17 mouse cellular contexts compared by ENCODE assay signal in the genomic region with DNA sequence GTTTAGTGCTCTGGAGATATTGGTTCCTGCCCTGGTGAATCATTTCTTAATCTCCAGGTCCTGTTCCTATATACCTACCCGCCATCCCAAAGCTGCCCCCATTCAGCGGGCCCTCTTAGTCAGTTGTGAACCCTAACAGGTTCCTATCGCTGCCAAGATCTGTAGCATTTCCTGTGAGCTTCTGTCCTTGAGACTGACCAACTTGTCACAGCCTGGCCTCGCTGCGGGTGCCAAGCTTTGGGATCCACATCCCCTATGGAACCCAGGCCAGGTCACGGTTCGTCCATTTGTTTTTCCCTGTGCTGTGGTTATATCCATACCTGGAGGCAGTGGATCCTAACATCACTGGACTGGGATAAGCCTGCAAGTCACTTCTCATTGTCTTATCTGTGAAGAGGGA. TPM values are rescaled to one million over a fixed set of nuclear protein-coding genes. Genes with fewer than 3 reads are reported as not detected.
DNase-seq lines count a peak whose midpoint lies in the region; ATAC-seq and TF ChIP-seq lines count a peak whose summit lies in the region.
"Had no signal": no experiment of that assay in that cellular context is flagged by ENCODE, and none has a peak within 500 bp of the region (broad histone marks: within the 10 kb centered on the region; RNA-seq: fewer than 3 reads in every experiment).

No protein-coding gene starts in this region.

- WGBS in heart, embryonic 14.5 days, result 81% methylated on average over 7 of the region's 7 CpGs
- whole genome bisulfite sequencing in midbrain, embryonic 11.5 days, result 87% methylated on average over 7 of the region's 7 CpGs
- 90% methylated on average over 7 of the region's 7 CpGs for WGBS in midbrain, embryonic 14.5 days
- 65% methylated on average over 7 of the region's 7 CpGs for WGBS in intestine, embryonic 15.5 days
- WGBS in thymus, adult 2 months, result 93% methylated on average over 7 of the region's 7 CpGs
- WGBS in forebrain, embryonic 14.5 days, result 93% methylated on average over 7 of the region's 7 CpGs

- no peak for ATAC-seq in heart, embryonic 14.5 days (ENCODE audit: insufficient number of reproducible peaks, insufficient read depth, low FRiP score, low read depth)
- no peak for ATAC-seq in midbrain, embryonic 11.5 days (ENCODE audit: low FRiP score)
- no peak for ATAC-seq in midbrain, embryonic 14.5 days (ENCODE audit: low FRiP score, low TSS enrichment)
- ATAC-seq in intestine, embryonic 15.5 days, result no peak
- no peak for ATAC-seq in forebrain, embryonic 14.5 days
- ATAC-seq: forebrain, embryonic 16.5 days; liver, embryonic 12.5 days; midbrain, embryonic 16.5 days had no signal

- H3K27me3 ChIP-seq in heart, embryonic 14.5 days (ENCODE audit: control insufficient read depth, insufficient read depth, low read length), result no peaks in the 10 kb centered on the region
- H3K27me3 ChIP-seq in midbrain, embryonic 11.5 days (ENCODE audit: control insufficient read depth, insufficient read depth, low read length), result peaks cover 17% of the 10 kb centered on the region
- H3K27me3 ChIP-seq in midbrain, embryonic 14.5 days (ENCODE audit: control insufficient read depth, insufficient read depth, low read length), result 0 out of 2 replicates have a peak, but pooled peaks cover 6% of the 10 kb centered on the region
- no peaks in the 10 kb centered on the region for H3K27me3 ChIP-seq in intestine, embryonic 15.5 days (replicated peaks)
- no peaks in the 10 kb centered on the region for H3K27me3 ChIP-seq in thymus, adult 2 months (ENCODE audit: control insufficient read depth, insufficient read depth, low read length)
- peaks cover 4% of the 10 kb centered on the region; the same call in 1 of the 2 replicates for H3K27me3 ChIP-seq in forebrain, embryonic 14.5 days (replicated peaks; ENCODE audit: control insufficient read depth, insufficient read depth, low read length)
- H3K27me3 ChIP-seq: heart, embryonic 15.5 days; Patski had no signal

- H3K9me3 ChIP-seq in heart, embryonic 14.5 days (ENCODE audit: control insufficient read depth, low read length), result no peaks in the 10 kb centered on the region
- no peaks in the 10 kb centered on the region for H3K9me3 ChIP-seq in midbrain, embryonic 11.5 days (ENCODE audit: control insufficient read depth, low read length)
- no peaks in the 10 kb centered on the region for H3K9me3 ChIP-seq in midbrain, embryonic 14.5 days (ENCODE audit: control insufficient read depth, low read length)
- no peaks in the 10 kb centered on the region for H3K9me3 ChIP-seq in intestine, embryonic 15.5 days
- H3K9me3 ChIP-seq in forebrain, embryonic 14.5 days (replicated peaks; ENCODE audit: control insufficient read depth, low read length), result no peaks in the 10 kb centered on the region
- H3K9me3 ChIP-seq: heart, embryonic 15.5 days; liver, embryonic 12.5 days; neural tube, embryonic 12.5 days had no signal

- peaks cover 47 to 54% of the 10 kb centered on the region in 2 experiments for H3K4me1 ChIP-seq in heart, embryonic 14.5 days (ENCODE audit: control insufficient read depth in 2 of 2, insufficient read depth in 2 of 2, low read length in 2 of 2)
- H3K4me1 ChIP-seq in midbrain, embryonic 11.5 days (ENCODE audit: control insufficient read depth, insufficient read depth, low read length), result peaks cover 9% of the 10 kb centered on the region
- peaks cover 15% of the 10 kb centered on the region; the same call in 1 of the 2 replicates for H3K4me1 ChIP-seq in midbrain, embryonic 14.5 days (ENCODE audit: control insufficient read depth, insufficient read depth, low read length)
- H3K4me1 ChIP-seq in intestine, embryonic 15.5 days (replicated peaks), result peaks cover 67% of the 10 kb centered on the region
- H3K4me1 ChIP-seq in thymus, adult 2 months (replicated peaks; ENCODE audit: control insufficient read depth, insufficient read depth, low read length), result peaks cover 11% of the 10 kb centered on the region
- H3K4me1 ChIP-seq in forebrain, embryonic 14.5 days (ENCODE audit: control insufficient read depth, insufficient read depth, low read length), result peaks cover 6% of the 10 kb centered on the region

- no peak for TF ChIP-seq CTCF in thymus, adult 2 months (IDR thresholded peaks at IDR 0.05; ENCODE audit: borderline replicate concordance, control insufficient read depth, extremely low read depth, insufficient read depth, low read length, poor library complexity)

- DNase-seq in heart, postnatal 25 days (ENCODE audit: low spot score), result no peak
- peak; percentile 37 for DNase-seq in midbrain, embryonic 11.5 days (ENCODE audit: low spot score, missing footprints)
- DNase-seq in midbrain, embryonic 14.5 days, result no peak
- no peak for DNase-seq in thymus, adult 2 months
- no peak for DNase-seq in forebrain, embryonic 14.5 days (ENCODE audit: low spot score)
- DNase-seq: thymus, adult 18-20 months had no signal

- H3K9ac ChIP-seq in heart, embryonic 14.5 days (ENCODE audit: low read length), result peak overlapping the region; percentile 56; the same call in 1 of the 2 replicates
- no peak overlapping the region for H3K9ac ChIP-seq in midbrain, embryonic 11.5 days (ENCODE audit: low read length)
- H3K9ac ChIP-seq in midbrain, embryonic 14.5 days (replicated peaks; ENCODE audit: low read length), result no peak overlapping the region
- peak overlapping the region; percentile 12; the same call in 1 of the 2 replicates for H3K9ac ChIP-seq in intestine, embryonic 15.5 days
- H3K9ac ChIP-seq in forebrain, embryonic 14.5 days (ENCODE audit: low read length), result no peak overlapping the region
- H3K9ac ChIP-seq: heart, embryonic 15.5 days; liver, embryonic 12.5 days; neural tube, embryonic 12.5 days had no signal

- intact Hi-C loops in heart, postnatal 25 days (cut with DNase I), result no loop called here

- no peak overlapping the region for H3K4me3 ChIP-seq in heart, embryonic 14.5 days (ENCODE audit: control insufficient read depth in 1 of 2, insufficient read depth in 1 of 2, low read depth in 1 of 2, low read length in 2 of 2)
- no peak overlapping the region for H3K4me3 ChIP-seq in midbrain, embryonic 11.5 days (ENCODE audit: low read depth, low read length)
- H3K4me3 ChIP-seq in midbrain, embryonic 14.5 days (replicated peaks; ENCODE audit: low read depth, low read length), result no peak overlapping the region
- 0 out of 2 replicates have a peak overlapping the region, but pooled peaks have one; percentile 9 for H3K4me3 ChIP-seq in intestine, embryonic 15.5 days (replicated peaks)
- H3K4me3 ChIP-seq in thymus, adult 2 months (ENCODE audit: control insufficient read depth, insufficient read depth, low read length), result no peak overlapping the region
- H3K4me3 ChIP-seq in forebrain, embryonic 14.5 days (ENCODE audit: low read depth, low read length), result no peak overlapping the region
- H3K4me3 ChIP-seq: heart, embryonic 15.5 days; liver, embryonic 12.5 days; neural tube, embryonic 12.5 days had no signal

- H3K27ac ChIP-seq in heart, embryonic 14.5 days (replicated peaks in 1 of 2; ENCODE audit: control insufficient read depth in 1 of 2, insufficient read depth in 1 of 2, low read depth in 2 of 2, low read length in 2 of 2), result 0 out of 4 replicates have a peak overlapping the region, but pooled peaks of 1 of the 2 experiments have one; percentile 67
- no peak overlapping the region for H3K27ac ChIP-seq in midbrain, embryonic 11.5 days (ENCODE audit: low read depth, low read length)
- no peak overlapping the region for H3K27ac ChIP-seq in midbrain, embryonic 14.5 days (replicated peaks; ENCODE audit: low read depth, low read length)
- H3K27ac ChIP-seq in intestine, embryonic 15.5 days, result peak overlapping the region; percentile 95; the same call in 1 of the 2 replicates
- H3K27ac ChIP-seq in thymus, adult 2 months (ENCODE audit: control insufficient read depth, insufficient read depth, low read length), result no peak overlapping the region
- H3K27ac ChIP-seq in forebrain, embryonic 14.5 days (ENCODE audit: low read depth, low read length), result no peak overlapping the region
- H3K27ac ChIP-seq: hindbrain, postnatal 0 days; liver, embryonic 12.5 days; neural tube, embryonic 12.5 days had no signal

- TF ChIP-seq POLR2A in thymus, adult 2 months (IDR thresholded peaks at IDR 0.05; ENCODE audit: control insufficient read depth, extremely low read depth, insufficient read depth, low read length, poor library complexity), result no peak

- no peak overlapping the region for H3K4me2 ChIP-seq in heart, embryonic 14.5 days (ENCODE audit: low read length)
- H3K4me2 ChIP-seq in midbrain, embryonic 11.5 days, result no peak overlapping the region
- no peak overlapping the region for H3K4me2 ChIP-seq in midbrain, embryonic 14.5 days (ENCODE audit: low read length)
- peak overlapping the region; percentile 83 for H3K4me2 ChIP-seq in intestine, embryonic 15.5 days (replicated peaks)
- H3K4me2 ChIP-seq in forebrain, embryonic 14.5 days (ENCODE audit: low read length), result no peak overlapping the region
- H3K4me2 ChIP-seq: liver, embryonic 12.5 days; neural tube, embryonic 12.5 days had no signal

- H3K36me3 ChIP-seq in heart, embryonic 14.5 days (ENCODE audit: control insufficient read depth, insufficient read depth, low read length), result peaks cover 30% of the 10 kb centered on the region
- H3K36me3 ChIP-seq in midbrain, embryonic 11.5 days (ENCODE audit: control insufficient read depth, insufficient read depth, low read length), result no peaks in the 10 kb centered on the region
- no peaks in the 10 kb centered on the region for H3K36me3 ChIP-seq in midbrain, embryonic 14.5 days (ENCODE audit: control insufficient read depth, insufficient read depth, low read length)
- H3K36me3 ChIP-seq in intestine, embryonic 15.5 days, result peaks cover 18% of the 10 kb centered on the region
- no peaks in the 10 kb centered on the region for H3K36me3 ChIP-seq in thymus, adult 2 months (ENCODE audit: control insufficient read depth, insufficient read depth, low read length)
- no peaks in the 10 kb centered on the region for H3K36me3 ChIP-seq in forebrain, embryonic 14.5 days (ENCODE audit: control insufficient read depth, insufficient read depth, low read length)

RNA-seq across cellular contexts. Expression of a gene that starts 4.3 kb away (rescaled TPM):
- 6.9 and 7.4 TPM in 2 replicates for polyA plus RNA-seq in heart, embryonic 14.5 days (2014; fragmentation: Nextera tagmentation; extraction: Ambion mirVana)
- total RNA-seq in heart, postnatal 25 days (2021), result 1 to 10 TPM; 8.7 to 9.7 TPM
- polyA plus RNA-seq in midbrain, embryonic 11.5 days (2014; fragmentation: Nextera tagmentation; extraction: Ambion mirVana), result 2.6 and 3.3 TPM in 2 replicates
- 3.5 and 4.1 TPM in 2 replicates for polyA plus RNA-seq in midbrain, embryonic 14.5 days (2014; fragmentation: Nextera tagmentation; extraction: Ambion mirVana)
- 20.3 and 21.4 TPM in 2 replicates for polyA plus RNA-seq in intestine, embryonic 15.5 days (2015; fragmentation: Nextera tagmentation; extraction: Ambion mirVana)
- 6.3 and 7.4 TPM in 2 replicates for polyA plus RNA-seq in thymus, adult 2 months (2012; rRNA removed)
- 4.2 and 5.3 TPM in 2 replicates for polyA plus RNA-seq in forebrain, embryonic 14.5 days (2014; fragmentation: Nextera tagmentation; extraction: Ambion mirVana)

RNA-seq across cellular contexts. Expression of a gene that starts 39.5 kb away (rescaled TPM):
- polyA plus RNA-seq in heart, embryonic 14.5 days (2014; fragmentation: Nextera tagmentation; extraction: Ambion mirVana), result 0.19 TPM in 1 of 2 replicates, not detected in the other
- under 1 TPM; 0.73 to 0.99 TPM for total RNA-seq in heart, postnatal 25 days (2021)
- 0.33 and 0.63 TPM in 2 replicates for polyA plus RNA-seq in midbrain, embryonic 11.5 days (2014; fragmentation: Nextera tagmentation; extraction: Ambion mirVana)
- polyA plus RNA-seq in midbrain, embryonic 14.5 days (2014; fragmentation: Nextera tagmentation; extraction: Ambion mirVana), result 0.99 and 3.8 TPM in 2 replicates
- 0.10 and 0.29 TPM in 2 replicates for polyA plus RNA-seq in intestine, embryonic 15.5 days (2015; fragmentation: Nextera tagmentation; extraction: Ambion mirVana)
- 1.3 and 1.7 TPM in 2 replicates for polyA plus RNA-seq in thymus, adult 2 months (2012; rRNA removed)
- polyA plus RNA-seq in forebrain, embryonic 14.5 days (2014; fragmentation: Nextera tagmentation; extraction: Ambion mirVana), result 1.5 TPM in 2 replicates
- total RNA-seq: CH12.LX; common myeloid progenitor, adult 5-6 weeks had no signal
- polyA plus RNA-seq: liver, embryonic 12.5 days had no signal

RNA-seq across cellular contexts. Expression of a gene that starts 39.8 kb away (rescaled TPM):
- 2.7 and 4.8 TPM in 2 replicates for polyA plus RNA-seq in heart, embryonic 14.5 days (2014; fragmentation: Nextera tagmentation; extraction: Ambion mirVana)
- total RNA-seq in heart, postnatal 25 days (2021), result 10 to 100 TPM; 19.1 to 20.0 TPM
- 6.8 and 9.8 TPM in 2 replicates for polyA plus RNA-seq in midbrain, embryonic 11.5 days (2014; fragmentation: Nextera tagmentation; extraction: Ambion mirVana)
- 3.5 and 6.1 TPM in 2 replicates for polyA plus RNA-seq in midbrain, embryonic 14.5 days (2014; fragmentation: Nextera tagmentation; extraction: Ambion mirVana)
- polyA plus RNA-seq in intestine, embryonic 15.5 days (2015; fragmentation: Nextera tagmentation; extraction: Ambion mirVana), result 4.4 TPM in 2 replicates
- 3.9 and 4.0 TPM in 2 replicates for polyA plus RNA-seq in thymus, adult 2 months (2012; rRNA removed)
- polyA plus RNA-seq in forebrain, embryonic 14.5 days (2014; fragmentation: Nextera tagmentation; extraction: Ambion mirVana), result 4.8 and 4.9 TPM in 2 replicates

Comparison
In these comparisons a context has a peak if more than half of its experiments do, and no peak if none do; other contexts are left out.
1. H3K9ac ChIP-seq: peak in heart, embryonic 14.5 days (single experiment) and intestine, embryonic 15.5 days (single experiment); none in midbrain, embryonic 11.5 days (single experiment), midbrain, embryonic 14.5 days (single experiment) and forebrain, embryonic 14.5 days (single experiment).